Mouse (Mus musculus): Measurements from ENCODE around the gene Zscan5b.
"Not testable (repeated sequence)": the region's sequence is repeated elsewhere in the genome, so short reads cannot be mapped to it uniquely, and the experiment has no call there.

Gene Zscan5b

DNA sequence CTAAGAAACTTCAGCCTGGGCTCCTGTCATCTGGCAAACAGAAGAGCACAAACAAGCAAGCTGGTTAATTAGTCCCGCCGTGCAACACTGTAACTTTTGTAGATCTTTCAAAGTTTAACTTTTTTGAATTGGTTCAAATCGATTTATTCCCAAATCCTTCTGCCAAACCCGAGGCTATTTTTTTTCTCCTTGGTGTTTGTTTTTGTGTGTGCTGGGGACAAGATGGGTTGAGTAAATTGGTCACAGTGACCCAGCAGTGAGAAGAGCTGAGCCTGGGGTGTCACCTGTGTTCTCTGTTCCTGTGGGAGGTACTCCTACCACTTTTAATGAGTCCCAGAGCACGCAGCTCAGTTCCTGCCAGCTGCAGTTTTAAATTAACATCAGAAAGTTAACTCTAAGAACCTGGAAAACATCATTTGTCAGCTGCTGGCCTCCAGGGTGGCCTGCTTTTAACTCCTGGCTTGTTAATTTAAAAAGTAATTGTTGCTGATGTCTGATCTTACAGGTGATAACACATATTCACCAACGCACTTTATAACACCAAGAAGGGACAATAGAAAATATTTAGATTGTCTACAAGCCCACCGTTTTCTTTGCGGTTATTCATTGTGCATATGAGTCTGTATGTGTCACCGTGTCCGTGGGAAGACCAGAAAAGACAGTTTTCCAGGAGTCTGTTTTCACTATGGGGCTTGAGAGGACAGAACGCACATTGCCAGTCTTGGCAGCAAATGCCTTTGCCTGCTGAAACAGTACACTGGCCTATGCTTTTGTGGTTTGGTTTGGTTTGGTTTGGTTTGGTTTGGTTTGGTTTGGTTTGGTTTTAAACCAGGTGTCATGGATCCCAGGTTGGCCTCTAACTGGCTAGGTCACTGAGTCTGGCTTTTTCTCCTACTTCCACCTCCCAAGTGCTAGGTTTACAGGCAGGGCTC, 22.5 kb downstream of the Zscan5b start:
- no peak for DNase-seq (ENCODE audit: low spot score)

DNA sequence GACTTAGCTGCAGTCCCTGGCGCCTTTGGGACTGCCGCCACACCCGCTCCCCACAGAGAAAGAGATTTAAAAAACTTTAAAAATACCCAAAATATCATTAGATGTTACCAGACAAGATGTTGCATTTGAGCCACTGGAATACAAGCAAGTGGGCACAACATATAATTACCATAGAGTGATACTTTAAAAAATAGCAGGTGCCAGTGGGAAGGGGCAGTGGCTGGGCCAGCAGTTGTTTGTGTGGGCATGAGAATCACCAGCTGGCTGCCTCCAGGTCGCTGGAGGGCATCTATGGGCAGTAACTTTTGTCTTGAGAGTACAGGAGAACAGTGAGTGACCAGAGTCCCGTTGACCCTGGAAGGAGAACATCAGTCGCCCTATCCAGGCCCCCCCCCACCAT, 30.3 kb downstream of the Zscan5b start, which contains the start of gene Epp13:
Epp13 (plus strand) TSS at position 301 of the 400 bp plus-strand sequence.
- no peak for DNase-seq (ENCODE audit: low spot score)

DNA sequence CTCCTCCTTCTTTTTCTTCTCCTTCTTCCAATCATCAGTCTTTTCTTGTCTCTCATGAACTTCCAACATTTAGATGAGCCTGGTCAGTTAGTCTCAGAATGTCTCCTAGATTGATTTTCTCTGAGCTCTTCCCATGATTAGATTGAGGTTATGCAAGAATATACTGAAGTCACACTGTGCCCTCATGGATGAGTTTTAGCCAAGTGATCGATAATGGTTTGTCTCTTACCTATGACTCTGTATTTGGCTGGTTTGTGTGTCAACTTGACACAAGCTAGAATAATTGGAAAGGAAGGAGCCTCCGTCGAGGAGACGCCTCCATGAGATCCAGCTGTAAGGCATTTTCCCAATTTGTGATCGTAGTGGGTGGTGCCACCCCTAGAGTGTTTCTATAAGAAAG, 32.4 kb downstream of the Zscan5b start:
- DNase-seq (ENCODE audit: low spot score), result no peak

DNA sequence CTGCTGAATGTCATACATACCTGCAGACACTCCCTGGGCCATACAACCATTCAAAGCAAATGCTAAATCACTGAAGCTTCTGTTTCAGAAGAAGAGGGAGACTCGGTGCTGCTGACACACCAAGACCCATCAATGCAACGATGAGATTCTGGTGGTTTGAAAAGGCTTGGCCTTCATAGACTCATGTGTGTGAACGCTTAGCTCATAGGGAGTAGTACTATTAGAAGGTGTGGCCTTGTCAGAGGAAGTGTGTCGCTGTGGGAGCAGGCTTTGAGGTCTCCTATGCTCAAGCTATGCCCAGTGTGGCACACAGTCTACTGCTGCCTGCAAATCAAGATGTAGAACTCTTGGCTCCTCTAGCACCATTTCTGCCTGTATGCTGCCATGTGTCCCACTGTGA, 35.3 kb downstream of the Zscan5b start:
- no peak for DNase-seq (ENCODE audit: low spot score)

DNA sequence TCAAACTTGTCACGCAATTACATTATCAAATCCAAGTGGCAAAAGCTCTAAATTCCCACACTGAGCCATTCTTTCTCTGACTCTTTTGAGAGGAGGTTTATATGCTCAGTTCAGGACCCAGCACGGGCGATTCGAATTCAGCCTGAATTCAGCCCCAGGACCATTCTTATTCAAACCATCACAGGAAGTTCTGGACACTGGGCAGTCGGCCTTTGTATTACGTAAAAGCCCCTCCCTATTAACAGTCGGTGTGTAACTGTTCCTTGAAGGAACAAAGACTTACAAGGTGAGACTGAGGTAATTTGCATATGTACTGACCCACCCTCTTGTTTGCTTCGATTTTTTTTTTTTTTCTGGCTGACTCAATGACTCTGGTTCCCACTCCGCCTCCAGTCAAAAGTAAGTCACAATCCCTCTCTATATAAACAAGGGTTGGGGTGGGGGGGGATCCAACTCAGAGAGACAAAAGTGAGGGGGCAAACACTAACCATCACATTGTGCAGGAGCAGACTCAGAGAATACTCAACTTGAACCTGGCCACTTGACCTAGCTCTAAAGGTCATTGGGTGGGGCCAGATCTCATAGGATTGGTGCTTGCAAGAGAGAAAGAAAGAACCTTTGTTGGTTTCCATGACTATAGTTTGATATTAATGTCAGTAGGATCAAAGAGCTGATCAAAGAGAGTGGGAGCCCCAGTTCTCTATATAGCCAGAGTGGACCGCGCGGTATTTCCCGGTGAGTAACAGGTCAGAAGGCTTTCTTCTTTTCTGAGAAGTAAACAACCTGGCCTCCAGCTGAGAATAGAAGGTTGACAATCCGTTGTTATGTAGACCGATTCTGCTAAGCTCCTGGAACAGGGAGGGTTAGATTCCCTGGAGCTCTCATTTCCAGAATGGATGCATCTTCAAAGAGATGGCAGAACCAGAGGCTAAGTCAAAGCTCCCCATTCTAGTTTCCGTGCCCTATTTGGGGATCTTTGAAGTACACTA, 36.4 kb downstream of the Zscan5b start:
- DNase-seq (ENCODE audit: low spot score), result no peak

DNA sequence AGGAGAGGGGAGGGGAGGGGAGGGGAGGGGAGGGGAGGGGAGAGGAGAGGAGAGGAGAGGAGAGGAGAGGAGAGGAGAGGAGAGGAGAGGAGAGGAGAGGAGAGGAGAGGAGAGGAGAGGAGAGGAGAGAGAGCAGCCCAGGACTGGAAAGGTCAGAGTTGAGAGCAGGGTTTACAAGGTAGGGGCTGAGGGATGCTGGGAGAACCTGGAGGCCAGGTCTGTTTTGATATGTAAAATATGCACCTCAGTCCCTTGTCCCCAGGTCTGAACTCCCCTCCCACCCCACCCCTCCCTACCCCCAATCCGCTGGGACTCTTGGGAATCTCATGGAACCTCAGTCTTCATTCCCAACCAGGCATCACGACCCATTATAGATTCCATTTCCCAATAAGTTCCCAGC, 37.9 kb downstream of the Zscan5b start:
- DNase-seq (ENCODE audit: low spot score), result not testable (repeated sequence)

DNA sequence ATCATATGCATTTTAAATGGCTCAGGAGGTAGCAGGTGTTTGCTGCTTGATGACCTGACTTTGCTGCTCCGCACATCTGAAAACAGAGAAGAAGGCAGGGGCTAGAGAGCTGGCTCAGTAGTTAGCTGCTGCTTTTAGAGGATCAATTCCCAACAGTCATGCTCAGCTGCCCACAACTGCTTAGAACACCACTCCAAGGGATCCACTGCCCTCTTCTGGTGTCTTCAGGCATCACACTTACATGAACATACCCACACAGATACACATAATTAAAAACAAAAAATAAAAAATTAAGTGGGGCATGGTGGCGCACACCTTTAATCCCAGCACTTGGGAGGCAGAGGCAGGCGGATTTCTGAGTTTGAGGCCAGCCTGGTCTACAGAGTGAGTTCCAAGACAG, 40.0 kb downstream of the Zscan5b start:
- no peak for DNase-seq (ENCODE audit: low spot score)

DNA sequence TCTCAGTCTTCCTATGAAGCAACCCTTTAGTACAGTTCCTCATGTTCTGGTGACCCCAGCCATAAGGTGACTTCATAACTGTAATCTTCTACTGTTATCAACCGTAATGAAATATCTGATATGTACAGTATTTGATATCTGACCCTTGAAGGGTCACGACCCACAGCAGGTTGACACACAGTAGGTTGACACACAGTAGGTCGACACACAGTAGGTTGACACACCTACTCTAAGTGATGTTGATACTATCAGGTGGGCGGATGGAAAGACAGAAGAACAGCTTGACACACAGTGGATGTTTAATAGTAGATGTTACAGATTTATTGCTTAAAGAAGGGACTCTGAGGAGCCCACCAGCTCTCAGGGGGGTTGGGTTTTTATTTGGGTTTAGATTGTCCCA, 40.9 kb downstream of the Zscan5b start:
- no peak for DNase-seq (ENCODE audit: low spot score)

DNA sequence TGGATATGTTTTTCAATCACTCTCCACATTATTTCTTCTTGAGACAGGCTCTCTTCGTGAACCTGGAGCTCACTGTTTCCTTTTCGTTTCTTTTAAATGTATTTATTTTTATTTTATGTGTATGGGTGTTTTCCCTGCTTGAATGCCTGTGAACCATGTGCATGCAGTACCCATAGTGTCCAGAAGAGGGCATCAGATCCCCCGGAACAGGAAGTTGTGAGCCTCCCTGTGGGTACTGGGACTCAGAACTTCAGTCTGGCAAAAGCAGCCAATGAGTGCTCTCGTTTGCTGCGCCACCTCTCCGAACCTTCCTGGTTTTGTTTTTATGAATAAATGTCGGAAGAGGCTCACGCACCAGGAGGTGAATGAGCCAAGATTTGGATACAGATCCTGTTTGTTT, 43.6 kb downstream of the Zscan5b start:
- DNase-seq (ENCODE audit: low spot score), result no peak

DNA sequence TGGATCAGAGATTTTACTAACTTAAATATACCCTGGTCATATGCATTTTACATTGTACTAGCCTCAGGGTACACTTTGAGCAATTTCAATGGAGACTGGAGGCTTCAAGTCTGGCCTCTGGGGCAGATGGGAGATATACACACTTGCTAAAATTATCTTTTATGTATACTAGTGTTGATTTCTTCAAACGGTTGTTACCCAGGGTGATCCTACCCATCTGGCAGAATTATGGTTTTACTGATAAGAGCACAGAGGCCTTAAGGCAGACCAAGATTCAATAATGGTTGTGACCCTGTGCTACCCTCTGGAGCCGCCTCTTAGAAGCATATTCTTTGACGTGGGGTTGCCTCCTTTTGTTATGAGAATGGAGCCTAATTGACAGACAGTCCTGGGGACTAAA, 55.8 kb downstream of the Zscan5b start:
- no peak for DNase-seq (ENCODE audit: low spot score)

DNA sequence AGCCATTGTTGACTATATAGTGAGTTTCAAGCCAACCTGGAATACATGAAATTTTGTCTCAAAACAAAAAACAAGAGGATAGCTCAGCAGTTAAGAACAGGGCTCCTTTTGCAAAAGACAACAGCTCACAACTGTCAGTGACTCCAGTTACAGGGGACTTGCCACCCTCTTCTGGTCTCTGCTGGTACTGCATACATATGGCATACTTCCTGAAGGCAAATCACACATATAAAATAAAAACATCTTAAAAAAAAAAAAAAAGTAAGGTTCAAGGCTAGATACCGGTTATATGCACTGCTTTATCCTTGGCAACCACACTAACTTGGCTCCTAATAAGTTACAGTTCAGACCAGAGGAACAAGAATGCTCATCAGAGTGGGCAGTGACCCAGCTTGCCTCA, 60.7 kb downstream of the Zscan5b start:
- DNase-seq (ENCODE audit: low spot score), result peak; percentile 63

DNA sequence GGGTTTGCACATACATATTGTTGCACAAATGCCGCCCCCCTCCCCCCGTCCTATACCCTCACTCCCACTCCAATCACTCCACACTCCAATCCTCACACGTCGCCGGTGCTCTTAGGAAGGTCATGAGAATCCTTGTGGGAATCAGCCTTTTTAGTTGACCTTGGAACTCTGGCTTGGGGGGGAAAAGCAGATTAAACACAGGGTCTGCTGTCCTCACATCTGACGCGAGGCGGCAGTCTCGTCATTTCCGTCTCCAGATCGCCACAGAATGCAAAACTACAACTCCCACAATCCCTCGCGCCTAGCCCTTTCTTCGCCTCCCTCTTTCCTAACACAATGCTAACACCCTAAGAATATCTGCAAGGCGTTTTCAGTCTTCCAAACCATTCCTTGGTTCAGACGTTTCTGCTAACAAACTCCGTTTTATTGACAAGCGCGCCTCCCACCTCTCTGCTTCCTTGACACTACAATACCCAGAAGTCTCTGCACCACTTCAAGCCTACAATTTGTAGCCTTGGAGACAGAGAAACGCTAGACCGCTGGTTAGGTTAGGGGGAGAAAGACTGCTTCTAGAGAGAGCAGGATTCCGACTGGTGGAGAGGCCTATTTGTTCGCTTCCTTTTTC, 61.5 kb downstream of the Zscan5b start:
- DNase-seq (ENCODE audit: low spot score), result peak; percentile 65

DNA sequence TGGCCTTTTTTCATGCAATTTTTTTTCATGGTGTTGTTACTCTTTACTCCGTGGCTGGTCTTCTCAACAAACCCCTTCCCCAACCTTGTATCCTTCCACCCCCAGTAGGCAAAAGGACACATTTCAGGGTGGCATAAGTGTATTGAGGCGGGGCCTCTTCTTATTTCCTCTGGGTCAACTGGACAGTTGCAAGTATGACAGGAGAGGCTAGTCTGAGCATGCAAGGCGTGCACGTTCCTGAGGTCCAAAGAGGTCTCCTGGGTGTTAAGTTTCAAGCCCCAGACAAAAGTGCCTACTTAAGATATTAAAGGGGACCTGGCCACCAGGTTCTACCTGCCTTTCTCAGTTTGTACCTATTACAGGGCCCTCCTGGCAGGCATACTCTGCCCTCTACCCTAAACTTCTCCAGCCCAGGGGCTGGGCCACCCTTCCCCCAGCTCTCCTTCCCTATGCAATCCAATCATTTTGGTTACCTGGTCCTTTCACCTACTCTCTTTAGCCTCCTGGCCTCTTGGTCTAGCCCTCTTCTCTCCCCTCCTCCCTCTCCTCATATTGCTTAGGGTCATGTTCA, 62.4 kb downstream of the Zscan5b start:
- peak; percentile 14 for DNase-seq (ENCODE audit: low spot score)

DNA sequence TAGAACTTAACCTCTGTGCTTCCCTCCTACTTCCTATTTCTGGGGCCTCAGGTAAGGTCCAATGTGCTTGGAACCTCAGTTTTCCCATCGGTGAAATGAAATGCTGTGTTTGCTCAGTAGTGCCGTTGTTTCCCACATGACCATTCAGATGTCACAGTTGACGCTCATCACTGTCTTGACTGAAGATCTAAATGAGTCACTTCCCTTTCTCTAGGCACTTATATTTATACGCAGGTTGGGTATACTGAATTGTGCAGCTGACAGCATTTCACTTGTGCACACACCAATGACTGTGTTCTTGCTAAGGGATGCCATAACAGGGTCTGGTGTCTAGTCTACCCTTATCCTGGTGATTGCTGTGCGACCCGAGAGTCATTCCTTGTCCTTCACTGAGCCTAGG, 63.3 kb downstream of the Zscan5b start:
- no peak for DNase-seq (ENCODE audit: low spot score)

DNA sequence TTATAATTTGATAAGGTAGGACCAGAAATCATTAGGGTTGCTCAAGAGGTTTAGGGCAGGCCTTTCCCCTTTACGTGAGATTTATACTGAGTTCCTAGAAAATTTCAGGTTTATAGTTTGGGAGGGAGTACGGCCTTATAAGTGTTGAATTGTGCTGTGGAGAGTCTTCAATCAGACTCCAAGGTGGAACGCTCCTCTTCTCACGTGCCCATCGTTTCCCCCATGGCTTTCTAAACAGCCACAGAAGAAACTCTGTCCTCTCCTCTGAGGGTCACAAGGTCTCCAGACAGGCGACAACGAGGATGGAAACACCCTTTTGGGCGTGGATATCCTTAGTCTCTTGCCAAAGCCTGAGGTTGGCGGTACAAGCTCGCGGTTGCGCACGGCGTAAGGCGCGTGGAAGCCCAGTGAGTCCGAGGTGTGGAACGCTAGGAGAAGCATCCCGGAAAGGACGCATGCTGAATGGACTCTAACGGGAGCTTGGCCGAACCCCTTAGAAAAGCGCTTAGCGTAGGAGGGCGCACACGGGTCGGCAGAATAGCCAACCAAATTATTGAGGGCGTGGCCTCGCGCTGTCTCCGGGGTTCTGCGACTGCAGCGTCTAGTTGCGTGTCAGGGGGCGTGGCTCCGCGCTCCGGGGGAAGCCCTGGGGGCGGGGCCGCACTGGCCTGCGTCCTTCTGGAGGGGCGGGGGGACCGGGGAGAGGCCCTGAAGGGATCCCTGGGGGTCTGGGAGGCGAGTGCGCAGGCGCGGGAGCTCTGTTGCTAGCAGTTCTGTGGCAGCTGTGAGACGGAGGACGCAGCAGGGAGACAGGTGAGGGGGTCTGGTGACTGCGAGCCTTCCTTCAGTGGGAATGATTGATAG, 64.0 kb downstream of the Zscan5b start, which contains the start of gene Zfp667:
Zfp667 (plus strand) TSS at position 738 of the 864 bp plus-strand sequence.
- peak; percentile 96 for DNase-seq (ENCODE audit: low spot score)

DNA sequence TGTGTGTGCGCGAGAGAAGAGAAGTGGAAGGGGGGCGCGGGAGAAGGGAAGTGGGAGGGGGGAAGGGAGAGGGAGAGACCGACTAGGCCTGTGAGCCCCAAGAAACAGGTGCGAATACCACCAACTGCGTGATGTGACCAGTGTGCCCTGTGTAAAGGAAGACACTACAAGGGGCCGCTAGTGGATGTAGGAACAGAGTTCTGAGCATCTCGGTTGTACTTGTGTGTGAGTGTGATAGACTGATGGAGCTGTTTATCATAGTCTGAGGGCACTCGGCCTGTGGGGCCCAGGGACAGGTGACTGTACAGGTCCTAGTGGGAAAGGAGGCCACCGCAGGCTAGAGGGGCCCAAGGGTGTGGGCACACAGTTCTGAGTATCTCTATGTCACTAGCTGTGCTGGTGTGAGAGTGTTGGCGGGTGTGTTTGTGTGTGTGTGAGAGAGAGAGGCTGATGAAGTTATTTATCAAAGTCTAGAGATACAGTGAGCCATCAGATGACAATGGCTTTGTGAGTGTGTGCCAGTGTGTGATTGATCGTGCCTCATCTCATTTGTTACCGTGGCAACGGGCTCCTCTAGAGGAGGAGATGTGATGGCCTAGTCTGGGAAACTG, 64.9 kb downstream of the Zscan5b start:
- no peak for DNase-seq (ENCODE audit: low spot score)

All from urinary bladder, postnatal 25 days (tissue).